Mouse (Mus musculus) liver, postnatal 0 days (tissue): ENCODE data around the gene Ilvbl.

Experiments used
- CTCF ChIP-seq: sonication (generic); IDR thresholded peaks from 2 replicates; pipeline ENCODE4 v1.5.1; 2016; ENCODE audit warnings: antibody characterized with exemption, low read depth
- EP300 ChIP-seq: IDR thresholded peaks from 2 replicates; pipeline ENCODE4 v1.6.1; 2016; ENCODE audit warnings: antibody characterized with exemption, low read depth, mild to moderate bottlenecking

DNA sequence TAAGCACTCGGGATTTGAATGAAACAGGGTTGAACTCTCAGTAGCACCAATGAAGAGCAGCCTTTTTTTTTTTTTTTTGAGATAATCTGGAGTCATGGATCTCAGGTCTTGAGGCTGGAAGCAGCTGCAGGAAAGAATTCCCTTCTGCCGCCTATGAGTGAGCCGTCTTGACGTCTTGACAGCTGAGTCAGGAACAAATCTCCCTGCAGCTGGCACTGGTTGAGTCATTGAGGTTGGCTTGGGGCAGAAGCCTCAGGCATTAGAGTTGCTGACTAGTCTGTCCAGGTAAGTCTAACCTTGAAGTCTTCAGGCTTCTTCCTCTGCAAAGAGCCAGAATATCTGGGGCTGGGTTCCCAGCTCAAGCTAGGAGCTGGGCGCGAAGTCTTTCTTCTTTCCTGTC lies 20.0 kb downstream of the Ilvbl start:
- TF ChIP-seq EP300 (no peak), CTCF (no peak)
